Mouse (Mus musculus) small intestine, adult 2 months (tissue): ENCODE data around the gene Cox15.

Experiments used
- CTCF ChIP-seq: fragments of 200-500 bp; IDR thresholded peaks from 2 replicates; pipeline ENCODE4 v1.5.1; 2012; ENCODE audit warnings: low read depth, mild to moderate bottlenecking, control low read depth, inconsistent platforms, low read length, moderate library complexity, mixed read lengths; ENCODE audit not compliant: insufficient replicate concordance, insufficient read length; ENCODE audit errors: extremely low read depth
- POLR2A ChIP-seq: fragments of 200-500 bp; IDR thresholded peaks from 2 replicates; pipeline ENCODE4 v1.6.1; 2012; ENCODE audit warnings: low read depth, mild to moderate bottlenecking, control low read depth, inconsistent platforms, low read length, moderate library complexity

- TF ChIP-seq POLR2A (no peak), CTCF (no peak)
Observed at GRCm38 (mm10) chr19:43745740-43746139, 7.1 kb downstream of the Cox15 start.
